Mouse (Mus musculus) layer of hippocampus, postnatal 10 days (tissue): ENCODE data around the gene Phf20. TPM values are rescaled to one million over a fixed set of nuclear protein-coding genes. Genes with fewer than 3 reads are reported as not detected.
A peak's percentile ranks its signal among the peaks of the same experiment; 100 is the strongest.
"Not testable (repeated sequence)": the region's sequence is repeated elsewhere in the genome, so short reads cannot be mapped to it uniquely, and the experiment has no call there.

Source experiments
- DNase-seq, 2 experiments: peaks; one replicate each; pipeline ENCODE4 v3.0.0; 2021; ENCODE audit warnings: low spot score in 2 of 2
- long read RNA-seq: library from polyadenylated mRNA; stranded (forward); transcript quantifications from one replicate; pipeline ENCODE4 v2.0.0, GENCODE M21; 2023
- total RNA-seq, 2 experiments: library from RNA; stranded (reverse); gene quantifications; 2 replicates each; pipeline ENCODE4 v1.2.3; 2021

Gene Phf20
- total RNA-seq = 10 to 100 TPM; 75.4 to 86.9 TPM
- long read RNA-seq, full-length matches to known transcripts = 3 of 32 reads
- long read RNA-seq, partial matches to known transcripts = 15 of 32 reads
- long read RNA-seq, other reads (novel, unspliced or antisense) = 14 of 32 reads

DNA sequence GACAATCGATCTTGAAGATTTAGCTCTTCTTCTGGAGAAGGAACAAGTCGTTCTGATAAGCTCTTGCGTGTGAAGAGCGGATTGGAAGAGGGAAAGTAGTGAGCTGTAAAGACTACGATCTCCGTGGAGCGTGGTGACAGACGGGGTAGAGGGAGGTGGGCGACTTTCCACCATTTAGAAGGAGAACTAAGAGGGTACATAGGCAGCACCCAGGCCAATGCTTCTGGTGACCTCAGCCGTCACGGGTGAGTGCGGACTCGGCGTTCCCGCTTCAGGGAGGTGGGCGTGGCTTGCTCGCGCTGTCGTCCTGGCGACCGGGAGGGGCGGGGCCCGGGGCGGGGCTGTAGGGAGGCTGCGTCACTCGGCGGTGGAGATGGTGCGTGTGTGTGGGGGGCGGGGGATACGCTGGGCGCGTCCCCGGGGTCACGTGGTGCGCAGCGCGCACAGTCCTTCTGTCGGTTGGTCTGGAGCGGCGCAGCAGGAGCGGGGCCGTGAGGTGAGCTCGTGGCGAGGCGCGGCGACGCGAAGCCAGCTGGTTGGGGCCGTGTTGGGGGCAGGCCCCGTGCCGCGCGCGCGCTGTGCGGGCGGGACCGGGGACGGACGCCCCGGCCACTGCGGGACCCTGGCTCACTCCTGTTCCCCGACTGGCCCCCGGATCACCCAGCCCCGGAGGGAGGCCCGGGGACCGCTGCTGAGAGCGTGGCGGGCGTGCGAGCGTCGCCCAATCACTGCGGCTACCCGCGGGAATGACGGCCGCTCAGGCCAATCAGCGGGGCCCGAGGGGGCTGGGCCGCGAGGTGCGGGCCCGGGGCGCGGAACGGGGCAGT lies at the start of gene Phf20:
TSS of gene Phf20 (plus strand) at position 165 of the 827 bp plus-strand sequence.
- DNase-seq = peak; percentile 96 to 98

GRCm38 (mm10) chr2:156147316-156147915 lies 48.9 kb upstream of the Phf20 start:
- no peak for DNase-seq

GRCm38 (mm10) chr2:156151538-156151937 lies 44.7 kb upstream of the Phf20 start:
- DNase-seq = no peak

DNA sequence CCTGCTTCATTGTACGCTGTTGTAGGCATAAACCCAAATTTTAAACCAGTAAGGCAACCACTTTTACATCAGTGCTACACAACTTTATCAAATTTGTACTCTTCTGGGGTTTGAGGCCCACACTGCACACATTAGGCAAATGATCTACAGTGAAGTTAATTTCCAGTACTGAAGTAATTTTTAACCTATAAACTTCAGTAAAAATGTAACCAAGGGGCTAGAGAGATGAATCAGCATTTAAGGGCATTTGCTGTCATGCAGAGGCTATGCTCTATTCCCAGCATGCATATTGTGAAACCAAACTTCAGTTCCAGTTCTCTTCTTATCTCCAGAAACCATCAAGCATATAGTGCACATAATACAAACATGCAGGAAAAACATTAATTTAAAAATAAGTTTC lies 30.8 kb upstream of the Phf20 start:
- DNase-seq = no peak

DNA sequence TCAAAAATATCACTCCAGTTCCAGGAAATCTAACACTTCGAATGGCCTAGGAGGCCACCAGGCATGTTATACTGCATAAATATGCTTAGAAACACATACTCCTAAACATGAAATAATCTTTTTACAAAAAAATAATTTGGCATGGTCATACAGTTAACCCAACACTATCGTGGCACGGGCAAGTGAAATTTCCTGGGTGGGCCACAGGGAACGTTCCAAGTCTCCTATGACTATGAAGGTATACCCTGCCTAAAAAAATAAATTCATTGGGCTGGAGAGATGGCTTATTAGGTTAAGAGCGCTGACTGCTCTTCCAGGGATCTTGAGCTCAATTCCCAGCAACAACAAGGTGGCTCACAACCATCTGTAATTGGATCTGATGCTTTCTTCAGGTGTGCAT lies 29.7 kb upstream of the Phf20 start:
- no peak for DNase-seq

DNA sequence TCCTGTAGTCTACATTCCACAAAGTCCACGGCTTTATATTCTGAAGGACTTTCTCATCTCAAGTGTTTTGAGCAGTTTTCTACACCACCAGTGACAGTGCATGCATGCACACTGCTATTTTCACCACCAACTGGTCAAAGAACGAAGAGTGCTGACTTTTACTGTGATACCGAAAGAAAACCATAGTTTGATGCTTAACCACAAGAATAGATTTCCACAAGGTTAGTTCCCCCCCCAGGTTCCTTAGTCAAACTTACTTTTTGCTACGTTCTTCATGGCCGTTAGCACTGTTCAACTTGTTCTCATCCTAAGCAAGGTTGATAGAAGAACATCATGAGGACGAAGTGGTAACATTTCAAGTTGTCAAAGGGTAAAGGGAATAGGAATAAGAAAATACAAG lies 19.2 kb upstream of the Phf20 start:
- no peak for DNase-seq

- no peak for DNase-seq
Measured at GRCm38 (mm10) chr2:156177651-156178050, 18.6 kb upstream of the Phf20 start.

GRCm38 (mm10) chr2:156179046-156179795 lies 17.0 kb upstream of the Phf20 start:
- peak; percentile 80 to 83 for DNase-seq

- DNase-seq = no peak
Measured at GRCm38 (mm10) chr2:156179796-156180093, 16.5 kb upstream of the Phf20 start.

DNA sequence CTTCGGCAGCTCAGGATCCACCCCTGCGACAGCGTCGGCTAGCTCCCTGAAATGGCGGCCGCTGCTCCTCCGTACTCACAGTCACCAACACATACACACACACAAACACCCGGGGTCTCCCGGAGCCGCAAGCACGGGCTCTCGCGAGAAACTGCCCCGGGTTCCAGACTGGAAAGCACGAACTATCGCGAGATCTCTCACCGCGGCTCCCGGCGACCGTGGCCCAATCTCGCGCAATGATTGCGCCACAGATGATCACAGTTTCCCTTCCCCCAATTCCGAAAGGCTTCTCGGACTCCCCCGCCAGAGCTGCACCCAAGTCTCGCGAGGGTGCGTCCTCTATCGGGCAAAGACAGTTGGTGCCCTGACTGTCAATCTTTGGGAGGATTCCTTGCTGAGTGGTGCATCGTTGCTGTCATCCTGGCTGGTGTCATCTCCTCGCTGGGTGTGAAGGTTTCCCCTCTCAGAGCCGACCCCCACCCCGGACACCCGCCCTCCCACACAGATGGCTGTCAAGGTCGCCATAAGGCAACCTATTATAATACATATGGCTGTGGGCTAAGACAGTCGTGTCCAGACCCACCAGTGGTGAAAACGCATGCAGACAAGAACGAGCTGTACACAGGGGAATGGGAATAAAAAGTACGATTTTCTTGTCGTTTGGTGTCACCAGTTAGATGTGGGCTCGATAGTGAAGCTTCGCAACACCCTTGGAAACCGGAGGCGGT lies 16.0 kb upstream of the Phf20 start, which contains the start of gene Rbm39:
TSS of gene Rbm39 (minus strand) at position 145 of the 728 bp plus-strand sequence.
- peak; percentile 100 for DNase-seq

DNA sequence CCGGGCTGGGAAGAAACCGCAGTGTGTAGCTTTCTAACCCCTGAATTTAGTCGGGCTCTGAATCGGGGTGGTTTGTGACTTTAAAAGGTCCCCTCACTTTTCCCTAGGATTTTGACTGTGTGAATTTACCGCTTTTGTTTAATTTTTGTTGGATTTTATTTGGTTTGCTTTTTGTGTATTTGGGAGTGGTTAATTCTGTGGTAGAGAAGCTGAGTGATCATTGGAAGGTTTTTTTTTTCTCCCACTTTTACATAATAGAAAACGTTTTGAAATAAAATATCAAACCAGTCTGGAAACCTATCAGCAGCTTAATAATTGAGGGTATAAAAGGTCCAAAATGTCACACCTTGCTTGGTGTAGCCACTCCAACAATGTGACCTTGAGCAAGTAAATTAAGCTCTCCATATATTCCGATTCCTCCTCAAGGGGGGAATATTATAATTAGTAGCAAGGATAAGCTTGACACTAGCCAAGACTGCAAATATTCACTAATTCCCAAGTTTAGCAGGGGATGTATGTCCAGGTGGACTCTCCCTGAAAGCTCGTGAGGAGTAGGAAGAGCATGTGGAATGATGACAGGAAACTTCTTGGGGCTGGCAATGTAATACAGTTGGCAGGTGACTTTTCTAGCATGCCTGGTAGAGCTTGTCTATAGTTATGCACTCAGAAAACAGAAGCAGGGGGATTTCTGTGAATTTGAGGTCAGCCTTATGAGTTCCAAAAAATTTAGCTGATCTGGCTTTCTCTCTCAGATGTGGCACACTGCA lies 15.3 kb upstream of the Phf20 start:
- no peak for DNase-seq

GRCm38 (mm10) chr2:156181592-156181991 lies 14.7 kb upstream of the Phf20 start:
- DNase-seq = no peak

- DNase-seq = not testable (repeated sequence)
Measured at GRCm38 (mm10) chr2:156189241-156189640, 7.0 kb upstream of the Phf20 start.

GRCm38 (mm10) chr2:156190004-156190896 lies 6.0 kb upstream of the Phf20 start:
- no peak for DNase-seq

DNA sequence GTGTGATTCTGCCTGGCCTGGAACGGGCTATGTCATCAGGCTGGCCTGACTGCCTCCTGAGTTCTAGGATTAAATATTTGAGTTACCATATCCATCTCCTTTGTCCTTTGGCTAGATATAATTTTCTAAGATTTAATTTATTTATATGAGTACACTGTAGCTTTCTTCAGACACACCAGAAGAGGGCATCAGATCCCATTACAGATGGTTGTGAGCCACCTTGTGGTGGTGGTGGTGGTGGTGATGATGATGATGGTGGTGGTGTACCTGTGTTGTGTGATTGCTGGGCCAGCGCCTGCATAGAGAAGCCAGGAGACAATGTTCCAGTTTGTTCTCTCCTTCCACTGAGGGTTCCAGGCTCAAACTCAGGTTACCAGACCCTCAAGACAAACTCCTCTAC lies 4.7 kb upstream of the Phf20 start:
- no peak for DNase-seq

DNA sequence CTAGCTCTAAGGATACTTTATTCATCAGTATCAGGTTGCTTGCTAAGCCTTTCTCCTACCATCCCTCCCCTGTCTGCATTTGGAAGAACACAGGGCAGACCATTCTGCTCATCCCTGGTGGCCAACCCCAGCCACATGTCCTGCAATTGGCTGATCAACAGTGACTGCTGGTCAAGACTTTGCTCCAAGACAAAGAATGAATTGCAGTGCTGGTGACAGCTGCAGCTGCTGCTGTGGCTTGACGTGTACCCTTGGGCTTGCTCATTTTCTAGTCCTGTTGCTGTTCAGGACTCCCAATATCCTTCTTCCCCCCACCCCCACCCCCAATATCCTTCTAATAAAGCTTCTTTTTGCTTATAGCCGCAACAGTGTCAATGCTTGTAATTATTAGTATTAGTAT lies 4.2 kb upstream of the Phf20 start:
- no peak for DNase-seq

DNA sequence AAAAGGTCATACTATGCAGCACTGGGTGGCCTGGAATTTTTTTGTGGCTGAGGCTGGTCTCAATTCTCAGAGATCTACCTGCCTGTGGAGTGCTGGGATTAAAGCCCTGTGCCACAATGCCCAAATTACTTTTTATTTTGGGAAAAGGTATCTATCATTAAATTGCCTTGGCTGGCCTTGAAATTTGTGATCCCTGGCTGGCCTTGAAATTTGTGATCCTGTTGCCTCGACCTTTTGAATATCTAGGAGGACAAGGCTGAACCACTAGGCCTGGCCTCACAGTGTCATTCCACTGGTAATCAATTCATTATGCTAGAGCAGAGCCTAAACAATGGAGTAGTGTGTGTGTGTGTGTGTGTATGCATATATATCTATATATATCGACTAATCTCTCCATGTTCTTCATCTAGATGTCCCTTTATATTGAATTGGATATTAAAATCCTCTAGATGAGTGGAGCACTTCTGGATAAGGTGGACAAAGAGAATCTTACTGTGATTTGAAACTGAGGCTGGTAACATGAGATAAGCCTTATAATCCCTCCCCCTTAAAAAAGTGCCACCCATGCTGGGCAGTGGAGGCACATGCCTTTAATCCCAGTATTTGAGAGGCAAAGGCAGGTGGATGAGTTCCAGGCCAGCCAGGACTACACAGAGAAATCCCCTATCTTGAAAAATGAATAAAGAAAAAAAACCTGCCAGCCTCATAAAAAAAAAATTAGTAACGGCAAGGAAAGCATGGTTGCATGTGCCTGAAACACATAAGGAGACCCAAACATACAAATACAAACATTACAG lies 3.0 kb upstream of the Phf20 start:
- no peak for DNase-seq

- DNase-seq = no peak
Measured at GRCm38 (mm10) chr2:156194571-156194970, 1.7 kb upstream of the Phf20 start.
